Mouse (Mus musculus) thymus, postnatal 0 days (tissue): Measurements from ENCODE around the gene Bmp5. TPM values are rescaled to one million over a fixed set of nuclear protein-coding genes. Genes with fewer than 3 reads are reported as not detected.
A peak's percentile ranks its signal among the peaks of the same experiment; 100 is the strongest.
"Not testable (repeated sequence)": the region's sequence is repeated elsewhere in the genome, so short reads cannot be mapped to it uniquely, and the experiment has no call there.

ENCODE experiments used
- DNase-seq: peaks from one replicate; pipeline ENCODE4 v3.0.0-alpha.2; 2015; ENCODE audit warnings: low spot score
- polyA plus RNA-seq: library from polyadenylated mRNA; unstranded; fragments of >200 nt; fragmentation: Nextera tagmentation; extraction: Ambion mirVana; gene quantifications from 2 replicates; pipeline ENCODE4 v1.2.1, GENCODE M21; 2015

Gene Bmp5
- 0.39 and 0.43 TPM in 2 replicates for polyA plus RNA-seq

DNA sequence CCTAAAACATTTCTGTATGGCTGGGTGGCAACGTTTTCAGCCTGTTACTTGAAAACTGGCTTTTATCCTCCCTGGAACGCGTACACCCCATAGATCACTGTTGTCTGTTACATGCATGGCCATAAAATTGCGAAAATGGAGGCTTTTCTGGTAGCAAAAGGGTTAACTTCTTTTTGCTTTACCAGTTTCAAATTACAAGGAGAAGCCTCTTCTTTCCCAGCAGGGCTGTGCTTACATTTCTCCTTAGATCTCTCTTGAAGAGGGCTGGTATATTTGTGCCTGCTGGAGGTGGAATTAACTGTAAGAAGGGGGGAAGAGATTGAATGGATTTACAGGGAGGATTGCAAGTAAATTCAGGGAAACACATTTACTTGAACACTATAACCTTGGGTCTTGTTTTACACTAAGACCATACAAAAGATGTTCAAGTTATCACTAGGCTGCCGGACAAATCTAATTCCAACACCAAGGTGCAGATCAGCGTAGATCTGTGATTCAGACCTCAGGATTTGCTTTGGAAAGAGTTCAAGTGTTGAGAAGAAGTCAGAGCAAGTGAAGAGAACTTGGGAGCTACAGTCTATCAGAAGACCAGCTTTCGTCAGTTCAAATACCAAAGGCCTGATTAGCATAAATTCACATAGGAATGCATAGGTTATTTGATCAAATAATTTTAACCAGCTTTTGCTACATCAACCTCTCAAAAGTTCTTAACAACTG lies at the start of gene Bmp5:
Gene Bmp5, plus strand, starts transcription at position 236 of the 717 bp plus-strand sequence.
- no peak for DNase-seq

DNA sequence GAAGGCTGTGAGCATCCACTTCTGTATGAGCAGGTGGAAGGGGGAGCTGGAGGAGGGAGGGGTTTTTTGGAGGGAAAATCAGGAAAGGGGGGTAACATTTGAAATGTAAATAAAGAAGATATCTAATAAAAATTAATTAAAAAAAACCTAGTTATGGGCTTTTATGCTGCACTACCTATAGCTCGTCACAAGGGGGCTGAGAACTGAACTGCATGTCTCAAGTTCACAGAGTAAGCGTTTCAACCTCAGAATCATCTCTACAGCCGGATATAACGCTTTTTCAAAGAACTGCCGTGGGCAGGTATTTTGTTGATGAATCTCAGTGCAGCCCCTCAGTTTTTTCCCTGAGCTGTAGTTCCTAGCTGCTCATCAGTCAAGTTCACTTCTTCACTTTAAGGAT lies 15.1 kb upstream of the Bmp5 start:
- peak; percentile 34 for DNase-seq

DNA sequence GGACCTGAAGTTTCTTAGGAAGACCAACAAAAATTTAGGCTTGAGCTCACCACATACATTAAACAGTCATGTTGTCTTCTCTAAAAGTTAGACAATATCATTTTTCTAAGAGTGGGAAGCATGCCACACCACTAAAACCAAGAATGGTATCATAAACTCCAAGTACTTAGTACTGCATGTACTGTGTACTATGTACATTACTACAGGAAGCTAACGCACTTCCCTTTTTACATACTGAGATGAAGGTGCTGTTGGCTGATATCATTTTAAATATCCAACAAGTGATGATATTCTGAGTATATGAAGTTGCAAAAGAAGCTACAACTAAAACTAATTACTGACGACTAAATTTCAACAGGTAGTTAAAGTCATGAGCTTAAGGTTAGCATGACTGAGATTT lies 13.6 kb upstream of the Bmp5 start:
- no peak for DNase-seq

DNA sequence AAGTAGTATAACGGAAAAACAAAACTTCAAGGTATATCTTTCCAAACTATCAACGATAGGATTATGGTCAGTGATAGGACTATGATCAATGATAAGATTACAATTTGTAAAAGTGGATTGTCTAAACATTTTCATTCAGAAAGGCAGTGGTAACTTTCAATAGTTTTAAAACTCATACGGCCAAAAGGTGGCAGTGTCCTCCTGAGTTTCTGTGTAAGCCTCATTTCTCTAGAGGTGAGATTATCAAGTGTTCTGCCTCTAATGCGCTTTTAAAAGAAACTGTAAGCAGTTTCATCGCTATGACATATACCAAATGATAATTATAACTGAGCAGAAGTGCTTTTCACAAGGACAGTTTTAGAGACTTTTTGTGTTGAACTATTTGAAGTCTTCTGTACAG lies 12.7 kb upstream of the Bmp5 start:
- peak; percentile 14 for DNase-seq

DNA sequence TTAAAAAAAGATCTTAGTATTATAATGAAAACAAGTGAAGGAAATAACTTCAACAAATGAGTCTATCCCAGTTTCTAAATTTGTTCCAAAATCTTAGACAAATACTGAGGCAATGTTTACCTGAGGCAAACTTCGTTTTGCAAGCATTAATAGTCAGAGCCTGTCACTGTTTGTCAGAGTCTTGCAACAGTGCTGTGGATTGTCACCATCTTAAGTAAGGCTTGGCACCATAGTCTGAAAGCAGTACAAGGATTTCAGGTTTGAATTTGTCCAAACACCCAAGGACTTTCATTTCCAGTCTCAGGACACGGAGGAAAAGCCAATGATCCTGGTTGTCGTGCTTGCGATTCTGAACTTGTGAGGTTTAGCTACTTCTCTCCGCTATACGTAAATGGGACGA lies 10.4 kb upstream of the Bmp5 start:
- DNase-seq, result no peak

DNA sequence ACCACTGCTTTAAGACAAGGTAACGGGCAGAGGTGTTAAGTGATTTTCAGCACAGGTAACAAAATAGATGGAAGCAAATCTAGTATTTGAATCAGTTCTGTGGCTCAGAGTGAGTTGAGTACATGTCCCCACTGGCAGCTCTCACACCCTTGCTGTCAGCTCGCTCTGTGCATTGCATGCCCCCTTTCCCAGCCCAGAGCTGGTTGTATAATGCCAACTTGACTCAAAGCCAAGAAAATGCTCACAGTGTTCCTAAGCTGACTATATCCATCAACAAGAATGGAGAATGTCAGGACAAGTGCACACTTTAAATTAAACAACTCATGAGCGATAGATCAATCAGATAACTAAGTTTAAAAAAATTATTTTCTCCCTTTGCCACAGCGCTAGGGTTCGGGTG lies 8.6 kb upstream of the Bmp5 start:
- DNase-seq, result no peak

DNA sequence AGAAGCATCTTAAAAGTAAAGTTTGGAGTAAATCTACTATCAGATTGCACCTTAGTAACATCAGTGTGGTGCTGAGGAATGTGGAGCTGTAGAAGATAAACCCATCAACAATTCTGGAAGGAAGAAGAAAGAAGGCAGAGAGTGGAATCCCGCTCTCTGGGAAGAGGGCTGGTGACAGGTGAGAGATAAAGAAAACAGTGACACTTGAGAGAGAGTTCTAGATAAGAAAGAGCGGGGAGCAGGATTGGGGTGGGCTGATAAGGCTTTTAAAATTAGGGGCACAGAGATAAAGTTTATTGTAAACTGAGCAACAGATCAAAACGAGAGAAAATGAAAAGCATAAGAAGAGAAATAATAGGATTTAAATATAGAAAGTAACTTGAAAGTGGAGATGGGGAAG lies 6.1 kb upstream of the Bmp5 start:
- DNase-seq, result no peak

DNA sequence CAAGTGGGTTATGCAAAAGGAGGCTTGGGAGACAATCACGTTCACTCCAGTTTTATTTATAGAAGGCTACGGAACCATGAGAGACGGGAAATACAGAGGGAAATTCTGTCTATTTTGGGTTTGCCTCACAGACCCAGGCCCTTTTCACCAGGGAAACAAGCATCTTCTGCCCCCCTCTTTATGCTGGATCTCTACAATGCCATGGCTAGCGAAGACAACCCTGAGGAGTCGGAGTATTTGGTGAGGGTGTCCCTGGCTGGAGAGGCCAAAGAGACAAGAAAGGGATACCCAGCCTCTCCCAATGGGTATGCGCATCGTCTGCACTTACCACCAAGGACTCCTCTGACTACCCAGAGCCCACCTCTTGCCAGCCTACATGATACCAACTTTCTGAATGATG lies 989 bp downstream of the Bmp5 start:
- DNase-seq, result no peak

DNA sequence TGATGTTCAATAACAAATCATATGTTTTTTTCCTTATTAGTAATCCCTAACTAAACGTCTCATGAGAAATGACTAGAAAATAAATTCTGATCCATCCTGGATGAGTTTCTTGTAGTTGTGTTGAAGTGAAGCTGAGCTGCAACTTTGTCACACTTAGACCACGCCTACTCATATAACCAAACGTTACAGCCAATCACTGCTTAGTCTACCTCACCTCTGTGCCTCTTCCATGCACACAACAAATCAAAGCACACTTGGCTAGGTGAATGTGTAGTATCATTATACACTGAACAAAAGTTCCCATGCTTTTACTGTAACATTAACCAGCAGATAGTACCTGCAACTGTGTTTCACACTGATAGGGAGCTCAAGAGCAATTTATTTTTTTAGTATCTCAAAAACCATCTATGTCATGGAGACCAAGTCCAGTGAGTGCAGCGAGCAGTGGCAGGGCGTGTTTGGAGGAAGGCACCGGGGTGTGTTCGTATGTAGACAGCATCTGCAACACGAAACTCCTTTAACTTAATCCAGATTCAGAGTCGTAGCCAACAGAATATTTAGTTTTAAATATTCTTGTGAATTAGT lies 3.7 kb downstream of the Bmp5 start:
- DNase-seq, result no peak

DNA sequence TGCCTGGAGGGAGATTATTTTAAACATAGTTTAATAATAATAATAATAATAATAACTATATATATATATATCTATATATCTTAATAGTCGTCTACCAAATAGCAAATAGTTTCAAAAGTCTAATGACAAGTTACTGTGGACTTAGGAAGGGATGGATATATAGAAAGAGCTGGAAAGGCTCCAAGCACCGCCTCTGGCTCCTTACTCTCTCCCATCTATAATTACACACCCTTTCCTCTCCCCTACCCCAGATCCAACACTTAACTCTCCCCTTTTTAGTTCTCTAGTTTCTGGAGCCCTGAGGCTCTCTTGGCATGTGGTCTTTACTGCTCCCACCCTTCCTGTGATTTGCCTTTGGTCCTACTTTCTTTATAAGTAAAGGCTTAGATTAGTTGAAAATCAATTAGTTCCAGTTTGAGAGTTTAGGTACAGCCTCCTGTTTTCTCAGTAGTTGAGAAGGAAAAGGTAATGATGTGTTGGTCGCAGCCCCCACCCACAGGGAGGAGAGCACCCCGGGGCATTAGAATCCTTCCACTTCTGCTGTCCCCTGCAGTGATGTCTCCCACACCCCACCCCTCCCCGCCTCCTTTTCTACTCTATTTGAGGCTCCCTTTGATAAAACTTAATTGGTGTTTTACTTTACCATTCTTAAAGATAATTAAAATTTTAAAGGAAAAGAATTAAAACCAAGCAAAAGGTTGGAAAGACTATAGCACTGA lies 5.6 kb downstream of the Bmp5 start:
- no peak for DNase-seq

DNA sequence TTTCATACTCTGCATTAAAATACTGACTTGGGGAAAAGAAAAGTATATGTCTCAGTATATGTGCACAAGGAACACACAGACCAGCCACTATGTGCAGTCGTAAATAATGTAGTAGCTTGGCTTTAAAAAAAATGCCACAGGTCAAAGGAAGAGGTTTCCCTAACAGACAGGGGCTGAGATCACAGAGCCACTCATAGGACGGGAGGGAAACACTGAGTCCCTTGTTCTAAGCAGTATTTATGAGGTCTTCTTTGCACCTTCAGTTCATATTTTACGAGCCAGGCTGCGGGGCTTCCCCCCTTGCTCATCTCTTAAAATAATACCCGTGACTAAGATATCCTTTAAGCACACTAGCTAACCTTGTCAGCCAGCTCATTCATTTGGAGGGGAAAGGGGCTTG lies 6.4 kb downstream of the Bmp5 start:
- no peak for DNase-seq

DNA sequence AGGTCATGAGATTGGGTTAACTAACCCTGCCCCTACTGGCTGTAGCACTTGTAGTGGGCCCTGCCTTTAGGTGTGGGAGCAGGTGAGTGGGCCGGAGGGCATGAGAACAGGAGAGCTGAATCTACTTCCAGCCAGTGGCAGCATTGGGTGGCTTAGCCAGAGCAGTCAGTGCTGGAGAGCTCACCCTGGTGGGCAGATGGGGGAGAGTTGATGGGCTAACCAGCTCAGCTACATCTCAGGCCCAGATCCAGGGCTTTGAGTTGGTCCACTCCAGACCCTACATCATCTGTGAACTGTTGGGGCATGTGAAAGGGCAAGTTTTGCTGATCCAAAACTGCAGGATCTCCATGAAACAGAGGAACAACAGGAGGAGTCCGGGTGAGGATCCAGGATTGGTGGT lies 8.4 kb downstream of the Bmp5 start:
- DNase-seq, result no peak

DNA sequence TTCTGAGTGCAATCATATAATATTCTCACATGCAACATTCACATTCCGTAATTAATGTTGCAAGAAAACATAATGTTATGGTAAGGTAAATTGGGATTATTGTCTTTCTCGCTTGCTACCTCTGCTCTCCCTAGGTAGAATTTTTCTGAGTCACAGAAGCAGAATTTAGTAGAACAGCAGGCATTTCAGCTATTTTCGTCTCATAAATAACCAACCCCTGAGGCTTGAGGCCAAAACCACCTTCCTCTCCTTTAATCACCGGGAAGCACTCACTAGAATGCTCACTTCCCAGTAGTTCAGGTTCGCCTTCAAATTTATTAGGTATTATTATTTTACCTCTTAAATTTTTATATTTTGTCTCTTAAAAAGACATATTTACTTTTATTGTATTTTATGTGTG lies 10.8 kb downstream of the Bmp5 start:
- no peak for DNase-seq

DNA sequence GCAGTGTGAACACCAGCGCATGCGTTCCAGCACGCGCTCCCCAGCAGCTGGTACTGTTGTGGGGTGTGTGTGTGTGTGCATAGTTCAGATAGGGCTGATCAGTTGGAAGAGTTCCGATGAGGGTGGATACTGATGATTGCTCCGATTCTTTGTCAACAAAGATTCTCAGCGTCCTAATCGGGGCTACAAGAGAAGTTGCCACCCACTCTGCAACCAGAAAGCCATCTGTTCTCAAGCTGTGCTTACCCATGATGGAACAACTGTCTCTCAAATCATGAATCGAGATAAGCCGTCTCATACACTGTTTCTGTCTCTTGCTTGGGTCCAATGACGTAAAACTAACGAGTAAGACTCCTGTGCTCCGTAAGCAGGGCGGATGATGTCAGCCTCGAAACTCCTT lies 12.0 kb downstream of the Bmp5 start:
- no peak for DNase-seq

DNA sequence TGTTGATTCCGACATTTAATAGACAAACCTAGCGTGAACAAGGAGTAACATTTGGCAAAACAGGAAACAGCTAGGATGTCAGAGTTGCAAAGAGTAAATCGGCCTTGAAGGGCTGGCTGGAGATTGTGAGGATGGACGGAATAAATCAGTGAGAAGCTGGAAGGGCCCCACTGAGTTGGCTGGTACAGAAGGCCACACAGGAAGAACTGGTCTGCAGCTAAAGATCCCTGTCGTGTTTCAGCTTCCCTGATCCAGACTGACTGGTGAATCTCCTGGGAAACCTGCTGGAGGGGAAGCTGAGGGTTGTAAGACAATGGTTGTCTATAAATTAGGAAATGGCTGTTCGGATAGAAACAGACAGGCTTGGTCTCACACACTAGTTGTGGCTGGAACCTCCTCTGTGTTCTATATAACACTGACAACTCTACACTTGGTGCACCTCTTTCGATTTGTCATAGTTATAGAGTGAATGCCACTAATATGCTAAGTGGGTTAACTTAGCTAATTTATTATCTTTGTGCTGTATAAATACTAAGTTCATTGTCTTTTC lies 14.8 kb downstream of the Bmp5 start:
- no peak for DNase-seq

DNA sequence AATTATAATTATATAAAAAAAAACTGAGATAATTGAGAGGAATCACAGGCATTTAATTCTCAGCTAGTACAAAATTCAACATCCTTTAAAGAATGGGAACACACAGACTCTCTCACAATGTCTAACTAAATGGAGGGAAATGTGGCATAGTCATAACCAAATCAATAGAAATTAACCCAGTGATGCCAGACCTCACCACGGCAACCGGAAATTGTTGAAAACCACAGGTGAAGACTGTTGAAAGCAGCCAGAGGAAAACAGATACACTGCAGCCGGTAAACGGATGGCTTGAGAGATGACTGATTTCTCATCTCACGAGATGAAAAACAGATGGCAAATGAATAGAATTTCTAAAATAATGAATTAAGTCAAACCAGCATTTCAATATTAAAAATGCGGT lies 29.8 kb downstream of the Bmp5 start:
- DNase-seq, result no peak

DNA sequence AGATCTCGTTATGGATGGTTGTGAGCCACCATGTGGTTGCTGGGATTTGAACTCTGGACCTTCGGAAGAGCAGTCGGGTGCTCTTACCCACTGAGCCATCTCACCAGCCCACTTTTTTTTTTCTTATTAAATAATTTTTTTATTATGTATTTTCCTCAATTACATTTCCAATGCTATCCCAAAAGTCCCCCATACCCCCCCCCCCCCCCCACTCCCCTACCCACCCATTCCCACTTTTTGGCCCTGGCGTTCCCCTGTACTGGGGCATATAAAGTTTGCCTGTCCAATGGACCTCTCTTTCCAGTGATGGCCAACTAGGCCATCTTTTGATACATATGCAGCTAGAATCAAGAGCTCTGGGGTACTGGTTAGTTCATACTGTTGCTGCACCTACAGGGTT lies 33.0 kb downstream of the Bmp5 start:
- not testable (repeated sequence) for DNase-seq

DNA sequence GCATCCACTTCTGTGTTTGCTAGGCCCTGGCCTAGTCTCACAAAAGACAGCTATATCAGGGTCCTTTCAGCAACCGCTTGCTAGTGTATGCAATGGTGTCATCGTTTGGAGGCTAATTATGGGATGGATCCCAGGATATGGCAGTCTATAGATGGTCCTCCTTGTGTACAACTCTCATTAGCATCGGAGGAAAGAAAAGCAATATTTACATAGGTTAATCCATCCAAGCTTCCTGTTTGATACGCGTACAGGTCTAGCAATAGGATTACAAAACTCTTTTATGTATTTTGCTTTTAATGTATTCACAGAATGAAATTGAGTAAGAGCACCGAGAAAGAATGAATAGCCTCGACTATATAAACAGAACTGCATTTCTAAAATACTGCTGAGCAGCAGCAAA lies 33.5 kb downstream of the Bmp5 start:
- DNase-seq, result no peak

DNA sequence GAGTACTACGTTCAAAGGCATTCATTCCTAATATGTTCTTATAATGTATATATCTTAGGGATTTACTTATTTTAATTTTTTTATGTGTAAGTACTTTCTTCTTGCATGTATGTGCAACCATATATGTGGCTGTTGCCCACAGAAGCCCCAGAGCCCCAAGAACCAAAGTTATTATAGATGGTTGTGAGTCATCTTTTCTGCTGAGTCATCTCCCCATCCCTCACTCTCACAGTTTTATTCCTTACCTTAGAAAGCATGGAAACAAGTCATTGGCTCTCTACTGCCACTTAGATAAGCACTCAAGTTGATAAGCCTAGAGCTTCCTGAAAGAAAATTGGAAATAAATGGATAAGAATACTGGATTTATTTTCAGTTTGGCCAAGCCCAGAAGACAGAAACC lies 40.0 kb downstream of the Bmp5 start:
- DNase-seq, result no peak

DNA sequence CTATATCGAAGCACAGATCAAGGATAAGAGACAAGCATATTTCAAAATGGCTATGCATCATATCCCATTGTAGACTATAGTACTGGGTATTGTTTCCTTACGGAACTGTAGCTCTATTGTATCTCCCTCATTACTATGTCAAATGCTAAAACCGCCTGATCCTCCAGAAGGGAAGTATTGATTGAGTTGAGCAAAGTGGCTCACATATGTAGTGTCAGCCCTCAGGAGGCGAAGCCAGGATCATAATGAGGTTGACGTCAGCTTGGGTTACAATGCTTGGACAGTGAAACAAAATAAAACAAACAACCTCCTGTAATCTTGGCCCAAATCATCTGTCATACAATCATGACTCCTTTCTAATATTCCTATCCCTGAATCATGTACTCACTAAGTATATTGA lies 43.2 kb downstream of the Bmp5 start:
- DNase-seq, result no peak

DNA sequence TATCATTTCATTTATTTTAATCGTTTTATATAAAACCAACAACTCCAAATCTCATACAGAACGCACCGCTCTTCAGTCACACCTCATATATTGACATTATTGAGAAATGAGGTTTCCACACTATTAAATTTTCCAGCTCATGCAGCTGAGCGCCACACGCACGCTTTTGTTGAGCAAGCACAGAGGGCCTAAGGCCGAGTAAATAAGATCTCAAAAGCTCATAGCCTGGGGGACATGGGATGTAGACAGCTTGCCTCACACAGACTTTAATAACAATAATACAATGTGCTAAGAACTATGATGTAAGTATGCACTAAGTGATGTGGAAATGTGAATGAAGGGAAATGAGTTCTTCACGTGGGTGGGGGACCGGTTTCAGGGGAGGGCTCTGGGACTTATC lies 57.3 kb downstream of the Bmp5 start:
- no peak for DNase-seq

DNA sequence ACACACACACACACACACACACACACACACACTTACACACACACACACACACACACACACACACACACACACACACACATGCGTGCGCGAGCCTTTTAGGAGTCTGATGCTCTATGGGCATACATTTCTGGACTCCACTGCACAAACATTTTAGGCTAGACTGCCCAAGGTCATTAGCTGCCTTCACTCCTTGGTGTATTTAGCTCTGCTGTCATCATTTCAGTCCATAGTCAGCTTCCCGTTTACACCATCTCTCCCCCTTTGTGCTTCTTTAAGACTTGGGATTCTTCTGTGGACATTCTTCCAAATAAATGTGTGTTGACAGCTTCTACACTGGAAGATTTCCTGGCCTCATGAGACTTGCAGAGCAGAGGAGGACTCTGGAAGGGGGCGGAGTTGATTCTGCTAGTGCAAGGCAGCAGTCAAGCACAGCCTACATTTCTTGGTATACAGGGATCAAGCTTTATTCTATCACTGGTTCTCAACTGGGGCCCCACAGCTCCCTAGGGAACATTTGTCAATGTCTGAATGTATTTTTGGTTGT lies 58.1 kb downstream of the Bmp5 start:
- no peak for DNase-seq
